ENCODE assay signal across 19 mouse cellular contexts in the genomic region with DNA sequence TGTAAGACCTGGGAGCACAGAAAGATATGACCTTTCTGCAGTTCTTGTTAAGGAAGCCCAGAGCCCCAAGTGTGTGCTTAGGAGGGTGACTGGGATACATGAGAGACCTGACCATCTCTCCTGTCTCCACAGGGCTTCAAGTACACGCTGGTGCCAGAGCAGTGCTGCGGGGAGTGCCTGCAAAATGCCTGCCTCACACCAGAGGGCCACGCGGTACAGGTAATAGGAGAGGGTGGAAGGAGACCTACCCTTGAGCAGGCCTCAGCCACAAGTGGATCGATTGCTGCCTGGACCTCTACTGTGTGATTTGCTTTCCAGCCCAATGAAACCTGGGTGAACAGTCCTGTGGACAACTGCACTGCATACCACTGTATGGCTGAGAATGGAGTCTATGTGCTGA. TPM values are rescaled to one million over a fixed set of nuclear protein-coding genes. Genes with fewer than 3 reads are reported as not detected.
DNase-seq lines count a peak whose midpoint lies in the region; ATAC-seq and TF ChIP-seq lines count a peak whose summit lies in the region.
"Had no signal": no experiment of that assay in that cellular context is flagged by ENCODE, and none has a peak within 500 bp of the region (broad histone marks: within the 10 kb centered on the region; RNA-seq: fewer than 3 reads in every experiment).

No protein-coding gene starts in this region.

- H3K9ac ChIP-seq in heart, adult 2 months (ENCODE audit: low read depth, low read length): no peak overlapping the region
- no peak overlapping the region for H3K9ac ChIP-seq in liver, embryonic 11.5 days (ENCODE audit: low read depth, low read length)
- H3K9ac ChIP-seq: heart, embryonic 13.5 days; hindbrain, embryonic 14.5 days; kidney, embryonic 15.5 days; limb, embryonic 12.5 days; midbrain, embryonic 12.5 days; neural tube, embryonic 12.5 days had no signal

- no peaks in the 10 kb centered on the region for H3K9me3 ChIP-seq in liver, embryonic 11.5 days (ENCODE audit: control insufficient read depth, low read length)
- H3K9me3 ChIP-seq: heart, embryonic 13.5 days; kidney, embryonic 15.5 days; limb, embryonic 12.5 days; midbrain, embryonic 12.5 days; neural tube, embryonic 12.5 days had no signal

- no peaks in the 10 kb centered on the region for H3K27me3 ChIP-seq in heart, adult 2 months (ENCODE audit: control insufficient read depth, insufficient read depth, low read length)
- no peaks in the 10 kb centered on the region for H3K27me3 ChIP-seq in liver, embryonic 11.5 days (replicated peaks; ENCODE audit: control insufficient read depth, insufficient read depth, low read length)
- H3K27me3 ChIP-seq: heart, embryonic 13.5 days; kidney, embryonic 15.5 days; limb, embryonic 12.5 days; midbrain, embryonic 12.5 days; neural tube, embryonic 12.5 days had no signal

- no peak for ATAC-seq in liver, embryonic 11.5 days (replicated peaks; ENCODE audit: low FRiP score)

- no peaks in the 10 kb centered on the region for H3K4me1 ChIP-seq in heart, adult 2 months (ENCODE audit: control insufficient read depth, insufficient read depth, low read length)
- H3K4me1 ChIP-seq in liver, embryonic 11.5 days (replicated peaks; ENCODE audit: control insufficient read depth, insufficient read depth, low read length): no peaks in the 10 kb centered on the region
- H3K4me1 ChIP-seq: heart, embryonic 13.5 days; kidney, embryonic 15.5 days; limb, embryonic 12.5 days; midbrain, embryonic 12.5 days; neural tube, embryonic 12.5 days had no signal

- no peak overlapping the region for H3K4me2 ChIP-seq in liver, embryonic 11.5 days
- H3K4me2 ChIP-seq: heart, embryonic 13.5 days; hindbrain, embryonic 14.5 days; kidney, embryonic 15.5 days; limb, embryonic 12.5 days; midbrain, embryonic 12.5 days; neural tube, embryonic 12.5 days had no signal

- peak; percentile 37 for TF ChIP-seq CTCF in heart, adult 2 months (IDR thresholded peaks at IDR 0.05)
- no peak for TF ChIP-seq CTCF in brain, embryonic 14.5 days (IDR thresholded peaks at IDR 0.05; ENCODE audit: borderline replicate concordance, extremely low read depth, insufficient read depth, insufficient read length)

- H3K4me3 ChIP-seq in heart, adult 2 months: no peak overlapping the region
- H3K4me3 ChIP-seq in liver, embryonic 11.5 days (ENCODE audit: low read depth, low read length): no peak overlapping the region
- H3K4me3 ChIP-seq: heart, embryonic 13.5 days; kidney, embryonic 15.5 days; limb, embryonic 12.5 days; midbrain, embryonic 12.5 days; neural tube, embryonic 12.5 days had no signal

- WGBS in heart, adult 2 months: 73% methylated on average over 5 of the region's 5 CpGs
- WGBS in liver, embryonic 11.5 days: 80% methylated on average over 5 of the region's 5 CpGs

- H3K36me3 ChIP-seq in heart, adult 2 months (ENCODE audit: control insufficient read depth, insufficient read depth, low read length): no peaks in the 10 kb centered on the region
- H3K36me3 ChIP-seq in liver, embryonic 11.5 days (ENCODE audit: control insufficient read depth, insufficient read depth, low read length): no peaks in the 10 kb centered on the region; the same call in 1 of the 2 replicates

- intact Hi-C loops in heart, adult 2 months (cut with DNase I): no loop called here
- intact Hi-C loops in heart, postnatal 25 days (cut with DNase I): loop anchor here (2.0 kb wide), 1 partner anchor 54 kb away; no protein-coding TSS in a partner anchor

- no peak for DNase-seq in heart, adult 2 months
- DNase-seq in heart, postnatal 25 days (ENCODE audit: low spot score): no peak
- DNase-seq in liver (peak; percentile 10), A20 (ENCODE audit: low read depth, low spot score) (peak; percentile 9)
- DNase-seq in liver, embryonic 11.5 days (ENCODE audit: low spot score): no peak
- DNase-seq in brain, embryonic 14.5 days (ENCODE audit: low read depth): peak; percentile 3
- DNase-seq in gastrocnemius, postnatal 25 days: no peak
- DNase-seq in urinary bladder, adult 18-20 months (ENCODE audit: low spot score in 2 of 2): no peak
- DNase-seq: cerebellum, adult 9-10 months; spleen, adult 18-20 months had no signal

- TF ChIP-seq POLR2A in heart, adult 2 months (IDR thresholded peaks at IDR 0.05; ENCODE audit: insufficient read depth, low read depth, low read length): no peak
- no peak for TF ChIP-seq POLR2A in brain, embryonic 14.5 days (IDR thresholded peaks at IDR 0.05; ENCODE audit: borderline replicate concordance, extremely low read depth, insufficient read depth, insufficient read length, poor library complexity, severe bottlenecking)

- no peak for TF ChIP-seq EP300 in heart, adult 2 months (IDR thresholded peaks at IDR 0.05; ENCODE audit: insufficient read depth, low read depth, low read length)

- no peak overlapping the region for H3K27ac ChIP-seq in heart, adult 2 months
- H3K27ac ChIP-seq in liver, embryonic 11.5 days (ENCODE audit: low read depth, low read length): no peak overlapping the region
- H3K27ac ChIP-seq: heart, embryonic 13.5 days; hindbrain, embryonic 14.5 days; kidney, embryonic 15.5 days; limb, embryonic 12.5 days; midbrain, embryonic 12.5 days; neural tube, embryonic 12.5 days had no signal

- no peaks in the 10 kb centered on the region for H3K79me2 ChIP-seq in heart, adult 2 months (replicated peaks; ENCODE audit: control insufficient read depth, insufficient read depth, low read length)

RNA-seq across cellular contexts. Expression of a gene that starts 31.7 kb away (rescaled TPM):
- not detected for total RNA-seq in heart, adult 2 months (2021)
- polyA plus RNA-seq in heart, adult 2 months (2012; rRNA removed): 4.9 TPM in 1 of 2 replicates, not detected in the other
- not detected for total RNA-seq in heart, postnatal 25 days (2021)
- polyA plus RNA-seq in liver, embryonic 11.5 days (2014; fragmentation: Nextera tagmentation; extraction: Ambion mirVana): not detected in 2 replicates
- polyA plus RNA-seq in brain, embryonic 14.5 days (2012; rRNA removed): not detected in 2 replicates
- not detected for total RNA-seq in gastrocnemius, postnatal 25 days (2021)
- total RNA-seq: adrenal gland, postnatal 4 days; gastrocnemius, adult 18-20 months; layer of hippocampus, postnatal 25 days had no signal

RNA-seq across cellular contexts. Expression of a gene that starts 47.8 kb away (rescaled TPM):
- total RNA-seq in heart, adult 2 months (2021): 10 to 100 TPM; 50.2 to 54.2 TPM
- polyA plus RNA-seq in heart, adult 2 months (2012; rRNA removed): 66.3 and 95.4 TPM in 2 replicates
- 10 to 100 TPM; 47.4 to 52.9 TPM for total RNA-seq in heart, postnatal 25 days (2021)
- polyA plus RNA-seq in liver, embryonic 11.5 days (2014; fragmentation: Nextera tagmentation; extraction: Ambion mirVana): 37.7 and 41.9 TPM in 2 replicates
- polyA plus RNA-seq in brain, embryonic 14.5 days (2012; rRNA removed): 86.3 and 87.4 TPM in 2 replicates
- 10 to 100 TPM; 26.3 to 28.5 TPM for total RNA-seq in gastrocnemius, postnatal 25 days (2021)

Comparison
In these comparisons a context has a peak if more than half of its experiments do, and no peak if none do; other contexts are left out.
1. DNase-seq: peak in liver (single experiment), A20 (single experiment) and brain, embryonic 14.5 days (single experiment); none in heart, adult 2 months (0 of 2), heart, postnatal 25 days (single experiment), liver, embryonic 11.5 days (single experiment), gastrocnemius, postnatal 25 days (single experiment) and urinary bladder, adult 18-20 months (0 of 2).